Mouse (Mus musculus) G1E (cell line): ENCODE measurements at regions not wholly inside any gene's neighbourhood (a gene's known extent, or its start where the extent isn't known, plus 50 kb on each side); places are given as distances from the start of the nearest gene placed in this dataset.

Experiments used
- ATAC-seq: 2 replicates; pipeline ENCODE4 v1.8.0; 2016; ENCODE audit warnings: mild to moderate bottlenecking; ENCODE audit not compliant: insufficient number of reproducible peaks, poor library complexity, low FRiP score, severe bottlenecking; ENCODE audit errors: extremely low read depth
- DNase-seq: peaks from one replicate; pipeline ENCODE4 v3.0.0; 2012; ENCODE audit warnings: low spot score
- H3K27me3 ChIP-seq: 2 replicates; pipeline ENCODE4 v1.6.1; 2012; ENCODE audit warnings: mild to moderate bottlenecking, low read length, inconsistent platforms; ENCODE audit not compliant: insufficient read depth
- H3K36me3 ChIP-seq: replicated peaks from 2 replicates; pipeline ENCODE3; 2012; ENCODE audit warnings: mild to moderate bottlenecking, inconsistent platforms
- H3K4me1 ChIP-seq: 2 replicates; pipeline ENCODE4 v1.6.1; 2012; ENCODE audit warnings: low read depth, low read length, inconsistent platforms, mixed read lengths; ENCODE audit not compliant: insufficient read depth
- H3K4me3 ChIP-seq: 2 replicates; pipeline ENCODE4 v1.5.1; 2012; ENCODE audit warnings: low read depth, mild to moderate bottlenecking, inconsistent platforms, low read length, moderate library complexity, mixed read lengths
- H3K9me3 ChIP-seq: replicated peaks from 2 replicates; pipeline ENCODE4 v1.6.1; 2012; ENCODE audit warnings: inconsistent platforms
- CTCF ChIP-seq: IDR thresholded peaks from 2 replicates; pipeline ENCODE4 v1.5.1; 2012; ENCODE audit warnings: low read depth, low read length, inconsistent platforms, mixed read lengths
- GATA1 ChIP-seq: IDR thresholded peaks from 2 replicates; pipeline ENCODE4 v1.6.1; 2012; ENCODE audit warnings: borderline replicate concordance, low read length, inconsistent platforms, mixed read lengths
- GATA2 ChIP-seq: IDR thresholded peaks from 2 replicates; pipeline ENCODE4 v1.6.1; 2012; ENCODE audit warnings: low read depth, low read length, inconsistent platforms, borderline replicate concordance
- POLR2AphosphoS5 ChIP-seq: IDR thresholded peaks from 2 replicates; pipeline ENCODE4 v1.6.1; 2012; ENCODE audit warnings: low read depth, low read length, inconsistent platforms; ENCODE audit not compliant: insufficient replicate concordance
- TAL1 ChIP-seq: conservative IDR thresholded peaks from 2 replicates; pipeline ENCODE4 v1.6.1; 2012; ENCODE audit warnings: low read depth, low read length, inconsistent platforms, mixed read lengths

DNA sequence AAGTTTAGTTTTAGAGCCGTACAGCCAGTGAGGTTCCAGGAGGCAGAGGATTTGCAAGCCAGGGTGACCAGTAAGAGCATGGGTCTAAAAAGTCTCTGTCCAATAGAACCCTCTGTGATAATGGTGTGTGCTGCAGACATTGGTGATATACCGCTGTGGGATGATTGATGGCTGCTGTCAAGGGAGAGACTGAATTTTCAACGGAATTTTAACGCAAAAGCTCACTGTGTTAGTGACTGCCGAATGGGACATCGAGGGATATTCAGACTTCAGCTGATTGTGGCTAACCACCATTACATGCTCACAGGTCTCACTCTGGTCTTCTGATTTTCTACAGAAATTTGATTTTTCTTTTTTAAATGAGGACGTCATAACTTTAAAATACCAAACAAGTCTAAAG is 206.2 kb upstream of the Klf3 start:
- no peaks in the 10 kb centered on the region for H3K9me3 ChIP-seq
- H3K4me3 ChIP-seq = no peak overlapping the region
- DNase-seq (no peak), ATAC-seq (no peak)
- H3K4me1 ChIP-seq = peaks cover 70% of the 10 kb centered on the region
- no peak for TF ChIP-seq POLR2AphosphoS5
- H3K27me3 ChIP-seq = no peaks in the 10 kb centered on the region
- H3K36me3 ChIP-seq = no peaks in the 10 kb centered on the region

DNA sequence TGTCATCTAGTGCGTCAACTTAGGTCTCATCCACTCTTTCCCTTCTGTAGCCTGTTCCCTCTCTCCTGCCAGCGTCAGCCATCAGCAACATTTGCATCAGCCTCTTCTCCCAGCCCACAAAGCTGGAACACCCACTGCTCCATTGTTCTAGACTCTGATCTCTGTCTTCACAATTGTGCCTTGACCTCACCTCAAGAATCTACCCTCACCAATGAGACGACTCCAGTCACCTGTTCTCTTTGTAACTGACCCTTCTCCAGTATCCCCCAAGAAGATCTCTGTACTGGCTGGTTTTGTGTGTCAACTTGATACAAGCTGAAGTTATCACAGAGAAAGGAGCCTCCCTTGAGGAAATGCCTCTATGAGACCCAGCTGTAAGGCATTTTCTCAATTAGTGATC is 205.7 kb upstream of the Klf3 start:
- no peak for DNase-seq
- Histone ChIP-seq H3K9me3 (no peaks in the 10 kb centered on the region), H3K27me3 (no peaks in the 10 kb centered on the region), H3K4me1 (peaks cover 70% of the 10 kb centered on the region), H3K36me3 (no peaks in the 10 kb centered on the region), H3K4me3 (no peak overlapping the region)
- no peak for ATAC-seq
- no peak for TF ChIP-seq POLR2AphosphoS5
- no peak for TF ChIP-seq TAL1
- TF ChIP-seq GATA1 = no peak
- TF ChIP-seq GATA2 = no peak
- no peak for TF ChIP-seq CTCF

DNA sequence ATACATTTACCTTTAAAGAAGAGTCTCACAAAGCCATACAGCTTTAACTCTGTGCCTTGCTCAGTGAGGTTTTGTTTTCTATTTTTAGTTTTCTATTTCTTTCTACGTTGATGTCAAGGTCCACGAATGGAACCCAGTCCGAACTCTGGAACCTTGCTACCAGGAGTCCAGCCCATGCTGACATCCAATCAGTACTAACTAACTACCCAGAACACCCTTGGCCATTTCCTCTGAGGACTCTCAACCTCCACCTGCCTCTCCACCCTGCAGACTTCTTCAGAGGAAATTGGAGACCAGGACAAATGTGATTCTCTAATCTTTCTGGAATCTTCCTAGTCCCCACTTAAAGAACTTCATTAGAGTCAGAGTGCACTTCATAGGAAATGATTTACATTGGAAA is 204.6 kb upstream of the Klf3 start:
- no peaks in the 10 kb centered on the region for H3K9me3 ChIP-seq
- DNase-seq (no peak), ATAC-seq (no peak)
- TF ChIP-seq CTCF (no peak), POLR2AphosphoS5 (no peak), TAL1 (no peak), GATA2 (no peak), GATA1 (no peak)
- peaks cover 70% of the 10 kb centered on the region for H3K4me1 ChIP-seq
- no peaks in the 10 kb centered on the region for H3K36me3 ChIP-seq
- no peaks in the 10 kb centered on the region for H3K27me3 ChIP-seq
- H3K4me3 ChIP-seq = no peak overlapping the region

DNA sequence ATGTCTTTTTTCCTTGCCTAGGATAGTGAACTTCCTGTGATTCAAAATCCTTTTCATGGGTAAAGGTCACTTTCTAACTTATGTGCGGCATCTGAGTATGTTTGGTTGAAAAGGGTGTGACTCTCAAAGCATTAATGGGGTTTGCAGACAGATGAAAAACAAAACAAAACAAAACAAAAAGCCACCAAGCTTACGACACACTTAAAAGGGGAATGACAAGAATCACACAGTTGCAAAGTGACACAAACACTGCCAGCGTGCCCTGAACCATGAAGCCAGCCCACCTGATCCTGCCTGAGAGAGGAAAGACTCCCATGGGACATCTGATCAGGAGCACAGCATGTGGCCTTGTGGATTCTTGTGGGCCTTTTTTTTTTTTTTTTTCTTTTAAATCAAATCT is 204.2 kb upstream of the Klf3 start:
- H3K27me3 ChIP-seq = no peaks in the 10 kb centered on the region
- no peaks in the 10 kb centered on the region for H3K36me3 ChIP-seq
- no peak overlapping the region for H3K4me3 ChIP-seq
- H3K9me3 ChIP-seq = no peaks in the 10 kb centered on the region
- H3K4me1 ChIP-seq = peaks cover 70% of the 10 kb centered on the region
- DNase-seq = no peak
- TF ChIP-seq GATA1 = no peak
- TF ChIP-seq GATA2 = no peak
- no peak for TF ChIP-seq TAL1
- TF ChIP-seq POLR2AphosphoS5 = no peak
- TF ChIP-seq CTCF = no peak
- no peak for ATAC-seq

DNA sequence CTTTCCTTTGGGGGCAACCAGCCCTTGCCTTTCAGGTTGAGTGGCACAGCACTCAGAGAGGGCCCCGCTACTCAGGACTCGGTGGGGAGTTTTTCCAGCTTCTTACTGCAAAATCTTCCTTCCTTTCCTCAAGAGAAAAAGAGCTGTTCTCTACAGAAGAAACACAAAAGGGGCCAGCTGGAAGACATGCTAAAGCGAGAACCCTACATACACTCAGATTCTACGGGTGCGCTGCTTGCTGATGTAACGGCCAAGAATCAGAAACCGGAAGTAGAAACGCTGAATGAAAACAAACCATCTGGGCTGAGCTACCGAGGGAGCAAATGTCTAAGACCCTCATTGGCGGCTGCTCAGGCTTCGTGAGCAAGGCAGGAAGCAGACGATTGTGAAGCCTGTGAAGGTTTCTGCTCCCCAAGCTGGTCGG is 203.3 kb upstream of the Klf3 start:
- H3K4me1 ChIP-seq = peaks cover 62% of the 10 kb centered on the region
- H3K36me3 ChIP-seq = no peaks in the 10 kb centered on the region
- H3K4me3 ChIP-seq = no peak overlapping the region; the same call in 1 of the 2 replicates
- ATAC-seq (no peak), DNase-seq (no peak)
- TF ChIP-seq CTCF (no peak), GATA2 (no peak), TAL1 (no peak), POLR2AphosphoS5 (no peak), GATA1 (no peak)
- no peaks in the 10 kb centered on the region for H3K27me3 ChIP-seq
- no peaks in the 10 kb centered on the region for H3K9me3 ChIP-seq

DNA sequence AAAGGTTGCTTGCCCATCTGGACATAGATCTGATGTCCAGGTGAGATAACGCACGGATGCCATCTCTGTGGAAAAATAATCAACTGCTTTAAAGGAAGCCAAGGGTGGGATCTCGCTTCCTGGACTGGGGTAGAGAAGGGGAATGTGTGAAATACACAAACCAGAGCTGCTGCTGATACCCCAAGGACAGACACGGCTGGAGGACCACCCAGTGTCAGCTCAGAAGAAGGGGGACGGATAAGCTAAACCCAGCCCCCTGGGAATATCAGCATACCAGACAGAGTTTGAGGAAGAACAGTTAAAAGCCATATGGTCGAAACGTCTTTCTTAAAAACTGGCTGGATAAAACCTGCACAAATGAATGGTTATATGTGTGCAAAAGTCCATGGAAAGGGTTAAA is 202.8 kb upstream of the Klf3 start:
- H3K36me3 ChIP-seq = no peaks in the 10 kb centered on the region
- TF ChIP-seq CTCF = no peak
- TF ChIP-seq GATA1 = no peak
- peaks cover 61% of the 10 kb centered on the region for H3K4me1 ChIP-seq
- no peaks in the 10 kb centered on the region for H3K9me3 ChIP-seq
- DNase-seq (no peak), ATAC-seq (no peak)
- 0 out of 2 replicates have a peak overlapping the region, but pooled peaks have one; percentile 16 for H3K4me3 ChIP-seq
- H3K27me3 ChIP-seq = no peaks in the 10 kb centered on the region

DNA sequence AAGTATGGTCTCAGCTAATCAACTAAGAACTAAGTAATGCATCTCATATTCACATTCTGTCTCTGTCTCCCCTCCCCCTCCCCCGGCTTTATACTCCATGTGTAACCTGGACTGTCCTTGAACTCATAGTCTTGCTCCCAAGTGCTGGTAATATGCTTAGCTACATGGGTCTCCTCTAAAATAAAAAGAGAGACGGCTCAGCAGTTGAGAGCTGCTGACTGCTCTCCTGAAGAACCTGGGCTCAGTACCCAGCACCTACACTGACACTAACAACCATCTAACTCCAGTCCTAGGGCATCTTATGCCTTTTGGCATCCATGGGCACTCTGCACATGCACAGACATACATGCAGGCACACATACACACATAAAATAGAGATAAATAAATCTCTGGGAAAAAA is 202.4 kb upstream of the Klf3 start:
- H3K9me3 ChIP-seq = no peaks in the 10 kb centered on the region
- H3K4me1 ChIP-seq = peaks cover 57% of the 10 kb centered on the region
- no peaks in the 10 kb centered on the region for H3K27me3 ChIP-seq
- no peaks in the 10 kb centered on the region for H3K36me3 ChIP-seq
- no peak overlapping the region for H3K4me3 ChIP-seq
- no peak for ATAC-seq
- DNase-seq = no peak
- TF ChIP-seq CTCF (no peak), GATA1 (no peak), TAL1 (no peak), POLR2AphosphoS5 (no peak), GATA2 (no peak)
